In genomic region chr3:61309197-61309596, GRCm38 (mm10) we compare ENCODE assay signal across 25 mouse cellular contexts. TPM values are rescaled to one million over a fixed set of nuclear protein-coding genes. Genes with fewer than 3 reads are reported as not detected.
A peak's percentile ranks its signal among the peaks of the same experiment; 100 is the strongest.
DNase-seq lines count a peak whose midpoint lies in the region; ATAC-seq and TF ChIP-seq lines count a peak whose summit lies in the region.
"Had no signal": no experiment of that assay in that cellular context is flagged by ENCODE, and none has a peak within 500 bp of the region (broad histone marks: within the 10 kb centered on the region; RNA-seq: fewer than 3 reads in every experiment).

No protein-coding gene starts in this region.

- H3K4me1 ChIP-seq in embryonic fibroblast, embryonic 13.5 days (ENCODE audit: control insufficient read depth, insufficient read depth, low read length), result peaks cover 5% of the 10 kb centered on the region; the same call in 1 of the 2 replicates
- H3K4me1 ChIP-seq: embryonic facial prominence, embryonic 10.5 days; embryonic facial prominence, embryonic 12.5 days; forebrain, embryonic 10.5 days; forebrain, embryonic 12.5 days had no signal

- peak overlapping the region; percentile 68; the same call in 1 of the 2 replicates for H3K27ac ChIP-seq in embryonic fibroblast, embryonic 13.5 days (ENCODE audit: insufficient read depth, low read length)
- H3K27ac ChIP-seq: embryonic facial prominence, embryonic 10.5 days; embryonic facial prominence, embryonic 12.5 days; forebrain, embryonic 10.5 days; forebrain, embryonic 12.5 days had no signal

- TF ChIP-seq POLR2A in embryonic fibroblast, embryonic 13.5 days (IDR thresholded peaks at IDR 0.05; ENCODE audit: low read depth, low read length), result no peak

- no peak overlapping the region for H3K4me3 ChIP-seq in embryonic fibroblast, embryonic 13.5 days (ENCODE audit: insufficient read depth, low read length)
- H3K4me3 ChIP-seq: embryonic facial prominence, embryonic 10.5 days; embryonic facial prominence, embryonic 12.5 days; erythroblast, embryonic 14.5 days; forebrain, embryonic 10.5 days; forebrain, embryonic 12.5 days had no signal

- ATAC-seq in megakaryocyte, adult 5-6 weeks (ENCODE audit: poor library complexity, severe bottlenecking), result peak; percentile 82
- peak; percentile 63 for ATAC-seq in monocyte, adult 5-6 weeks (replicated peaks; ENCODE audit: insufficient number of reproducible peaks, low FRiP score, low TSS enrichment, poor library complexity, severe bottlenecking)
- ATAC-seq: activated CD4-positive, CD25-positive, alpha-beta regulatory T cell, adult 4 months; CD4-positive, CD25-positive, alpha-beta regulatory T cell, adult 4 months; forebrain, embryonic 14.5 days; forebrain, embryonic 16.5 days had no signal

- DNase-seq in ovary, postnatal 36 days (ENCODE audit: low spot score), result no peak
- no peak for DNase-seq in layer of hippocampus, adult 18-20 months (ENCODE audit: low spot score in 2 of 2)
- DNase-seq: adrenal gland, adult 8-10 months; adrenal gland, postnatal 14 days; adrenal gland, postnatal 36 days; B cell, adult 2 months; cerebellum, adult 11-12 months; cerebellum, adult 2 months; cerebellum, adult 9-10 months; cerebellum, postnatal 10 days; cerebellum, postnatal 25 days had no signal

- TF ChIP-seq CTCF in embryonic fibroblast, embryonic 13.5 days (IDR thresholded peaks at IDR 0.05; ENCODE audit: borderline replicate concordance, insufficient read depth, low read length), result no peak

RNA-seq across cellular contexts. Expression of gene Rap2b, which starts 52.2 kb away (rescaled TPM):
- polyA plus RNA-seq in embryonic fibroblast, embryonic 13.5 days (2011; ENCODE audit: insufficient read length, low read depth, missing spikeins), result 18.1 and 18.8 TPM in 2 replicates
- total RNA-seq in megakaryocyte, adult 5-6 weeks (2015), result 10.8 and 11.4 TPM in 2 replicates
- total RNA-seq in megakaryocyte, adult 5-6 weeks (2017), result 15.0 and 19.4 TPM in 2 replicates
- total RNA-seq in monocyte, adult 5-6 weeks (2017), result 19.0 to 29.0 TPM (median 24.3 TPM) in 3 replicates
- total RNA-seq in layer of hippocampus, adult 18-20 months (2021), result 10 to 100 TPM; 41.9 to 44.7 TPM
- total RNA-seq: CH12.LX had no signal

RNA-seq across cellular contexts. Expression of gene B430305J03Rik, which starts 56.6 kb away (rescaled TPM):
- 0.40 and 0.74 TPM in 2 replicates for polyA plus RNA-seq in embryonic fibroblast, embryonic 13.5 days (2011; ENCODE audit: insufficient read length, low read depth, missing spikeins)
- 0.25 and 0.62 TPM in 2 replicates for total RNA-seq in megakaryocyte, adult 5-6 weeks (2015)
- total RNA-seq in megakaryocyte, adult 5-6 weeks (2017), result 0.28 and 0.95 TPM in 2 replicates
- total RNA-seq in monocyte, adult 5-6 weeks (2017), result 1.1 to 1.9 TPM (median 1.7 TPM) in 3 replicates
- total RNA-seq in layer of hippocampus, adult 18-20 months (2021), result 1 to 10 TPM; 3.1 TPM
- total RNA-seq: adrenal gland, postnatal 14 days; CH12.LX had no signal
- polyA plus RNA-seq: activated CD4-positive, CD25-positive, alpha-beta regulatory T cell, adult 4 months; CD4-positive, CD25-positive, alpha-beta regulatory T cell, adult 4 months; embryonic facial prominence, embryonic 10.5 days; embryonic facial prominence, embryonic 12.5 days; embryonic facial prominence, embryonic 14.5 days; erythroblast, embryonic 14.5 days; forebrain, embryonic 10.5 days; forebrain, embryonic 12.5 days; forebrain, embryonic 14.5 days; forebrain, embryonic 16.5 days had no signal
